Mouse (Mus musculus) hindbrain, embryonic 12.5 days (tissue): Measurements from ENCODE around the gene Inpp5a. TPM values are rescaled to one million over a fixed set of nuclear protein-coding genes. Genes with fewer than 3 reads are reported as not detected.

ENCODE experiments used
- polyA plus RNA-seq: library from polyadenylated mRNA; unstranded; fragments of >200 nt; fragmentation: Nextera tagmentation; extraction: Ambion mirVana; gene quantifications from 2 replicates; pipeline ENCODE4 v1.2.1, GENCODE M21; 2016

Inpp5a gene
- polyA plus RNA-seq, 1 experiment from 2014 or later = 26.4 TPM

Other genes starting within 250 kb of the Inpp5a start
- 3.2 and 5.3 TPM in 2 replicates for gene Lrrc27, start 176.1 kb upstream of the Inpp5a start, polyA plus RNA-seq
- 0.65 and 0.68 TPM in 2 replicates for gene Stk32c, start 175.8 kb upstream of the Inpp5a start, polyA plus RNA-seq
- gene Pwwp2b, start 140.6 kb upstream of the Inpp5a start, polyA plus RNA-seq = 4.3 and 5.1 TPM in 2 replicates
- gene Nkx6-2, start 193.7 kb downstream of the Inpp5a start, polyA plus RNA-seq = 17.9 and 19.1 TPM in 2 replicates